Mouse (Mus musculus): ENCODE data around the gene Adora3.

- TF ChIP-seq GATA1 (IDR thresholded peaks at IDR 0.05; ENCODE audit: borderline replicate concordance, low read length) = no peak
- TF ChIP-seq FLI1 (IDR thresholded peaks at IDR 0.05; ENCODE audit: low read length) = no peak
Measured at GRCm38 (mm10) chr3:105958204-105958603, 87.5 kb downstream of the Adora3 start.

Measured in megakaryocyte, embryonic 14.5 days (primary cell).